Mouse (Mus musculus) liver, embryonic 14.5 days (tissue): ENCODE data around the gene Cacna1g. TPM values are rescaled to one million over a fixed set of nuclear protein-coding genes. Genes with fewer than 3 reads are reported as not detected.

Experiments used
- ATAC-seq: fragments of 200-750 bp; cut with Nextera tagmentation; 2 replicates; pipeline ENCODE4 v1.8.0; 2017; ENCODE audit warnings: moderate number of reproducible peaks, mild to moderate bottlenecking, moderate library complexity; ENCODE audit not compliant: insufficient read depth
- DNase-seq, 3 experiments: peaks; one replicate each; pipeline ENCODE4 v3.0.0-alpha.2; 2012 to 2013; ENCODE audit warnings: low read depth in 3 of 3, low spot score in 3 of 3
- H3K27ac ChIP-seq: fragments of 300-500 bp; sonication (generic); 2 replicates; pipeline ENCODE4 v1.5.1; 2014; ENCODE audit warnings: moderate library complexity, mild to moderate bottlenecking, control low read depth, inconsistent platforms
- H3K27me3 ChIP-seq: fragments of 300-500 bp; sonication (generic); 2 replicates; pipeline ENCODE4 v1.6.1; 2014; ENCODE audit warnings: mild to moderate bottlenecking, low read length, moderate library complexity; ENCODE audit not compliant: control insufficient read depth, insufficient read depth
- H3K36me3 ChIP-seq: fragments of 300-500 bp; sonication (generic); replicated peaks from 2 replicates; pipeline ENCODE4 v1.6.1; 2014; ENCODE audit warnings: low read depth; ENCODE audit not compliant: control insufficient read depth, insufficient read depth
- H3K4me1 ChIP-seq, 2 experiments: fragments of 200-500 bp in 1 of 2; fragments of 300-500 bp in 1 of 2; sonication (generic) in 1 of 2; replicated peaks; 2 replicates each; pipeline ENCODE4 v1.6.1; 2012 to 2014; ENCODE audit warnings: antibody characterized with exemption in 1 of 2, inconsistent platforms in 1 of 2, low read length in 1 of 2; ENCODE audit not compliant: control insufficient read depth in 2 of 2, insufficient read depth in 2 of 2
- H3K4me2 ChIP-seq: fragments of 300-500 bp; sonication (generic); 2 replicates; pipeline ENCODE4 v1.6.1; 2014; ENCODE audit warnings: low read depth, mild to moderate bottlenecking, control low read depth, moderate library complexity
- H3K4me3 ChIP-seq, 2 experiments: fragments of 200-500 bp in 1 of 2; fragments of 300-500 bp in 1 of 2; sonication (generic) in 1 of 2; 2 replicates each; pipeline ENCODE4 v1.5.1; 2012 to 2014; ENCODE audit warnings: low read depth in 2 of 2, low read length in 2 of 2, mild to moderate bottlenecking in 2 of 2, control low read depth in 1 of 2, inconsistent platforms in 1 of 2, moderate library complexity in 1 of 2; ENCODE audit not compliant: insufficient read depth in 1 of 2
- H3K9ac ChIP-seq: fragments of 300-500 bp; sonication (generic); replicated peaks from 2 replicates; pipeline ENCODE4 v1.6.1; 2014; ENCODE audit warnings: mild to moderate bottlenecking, control low read depth, moderate library complexity
- H3K9me3 ChIP-seq: fragments of 300-500 bp; sonication (generic); 2 replicates; pipeline ENCODE4 v1.6.1; 2016; ENCODE audit warnings: low read length, mixed read lengths; ENCODE audit not compliant: control insufficient read depth
- CTCF ChIP-seq: IDR thresholded peaks from 2 replicates; pipeline ENCODE4 v1.5.1; 2016; ENCODE audit warnings: antibody characterized with exemption, low read depth, control low read depth
- EP300 ChIP-seq: IDR thresholded peaks from 2 replicates; pipeline ENCODE4 v1.6.1; 2016; ENCODE audit warnings: antibody characterized with exemption, low read depth
- WGBS: fragments of 180-500 bp; shearing (Covaris S2); extraction: QIAGEN DNeasy Blood & Tissue Kit; methylation state at CpG from one replicate; pipeline ENCODE4 v1.1.7; 2014; ENCODE audit not compliant: insufficient replicate concordance; 5-methylcytosine and 5-hydroxymethylcytosine counted together
- polyA plus RNA-seq, 2 experiments: library from polyadenylated mRNA; depleted of rRNA in 1 of 2; stranded (reverse) in 1 of 2; unstranded in 1 of 2; fragments of >200 nt; fragmentation: Nextera tagmentation in 1 of 2; extraction: Ambion mirVana in 1 of 2; gene quantifications; 2 replicates each; pipeline versions ENCODE4 v1.2.1 to v1.2.3; 2012 to 2014

The Cacna1g gene
- polyA plus RNA-seq, 2 experiments, result 0.89 to 7.3 TPM

DNA sequence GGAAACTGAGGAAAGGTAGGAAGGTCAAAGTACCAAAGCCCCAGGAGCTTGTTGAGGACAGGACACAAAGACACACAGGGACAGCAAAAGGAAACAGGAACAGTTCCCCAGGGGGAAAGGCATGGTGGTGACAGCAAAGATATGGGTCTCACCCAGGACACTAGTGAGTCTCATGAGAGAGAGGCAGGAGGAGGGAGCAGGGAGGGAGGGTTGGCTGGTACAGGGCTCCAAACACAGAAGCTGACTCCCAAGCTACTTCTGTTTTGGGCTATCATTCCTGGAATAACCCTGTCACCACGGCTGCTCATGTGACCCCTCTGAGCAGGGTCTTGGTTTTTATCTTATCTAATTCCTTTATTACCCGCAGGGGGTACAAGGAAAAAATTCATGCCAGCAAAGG is 61.4 kb downstream of the Cacna1g start:
- Histone ChIP-seq H3K4me3 (no peak overlapping the region), H3K36me3 (no peaks in the 10 kb centered on the region), H3K9me3 (no peaks in the 10 kb centered on the region), H3K4me1 (no peaks in the 10 kb centered on the region), H3K4me2 (no peak overlapping the region), H3K9ac (no peak overlapping the region), H3K27me3 (peaks cover 3% of the 10 kb centered on the region), H3K27ac (no peak overlapping the region)
- DNase-seq (no peak), ATAC-seq (no peak)
- TF ChIP-seq CTCF (no peak), EP300 (no peak)
- WGBS, result 9% methylated on average over 2 of the region's 2 CpGs

GRCm38 (mm10) chr11:94407803-94408321 is 66.1 kb downstream of the Cacna1g start:
- Histone ChIP-seq H3K4me1 (no peaks in the 10 kb centered on the region), H3K9ac (no peak overlapping the region), H3K4me3 (no peak overlapping the region), H3K27me3 (no peaks in the 10 kb centered on the region; the same call in none of the 2 replicates), H3K4me2 (no peak overlapping the region), H3K9me3 (no peaks in the 10 kb centered on the region), H3K27ac (no peak overlapping the region), H3K36me3 (no peaks in the 10 kb centered on the region)
- 50% methylated on average over 11 of the region's 11 CpGs for WGBS
- ATAC-seq (no peak), DNase-seq (no peak)
- TF ChIP-seq CTCF (no peak), EP300 (no peak)

- no peak for TF ChIP-seq EP300
- no peak for TF ChIP-seq CTCF
- no peak for DNase-seq
- H3K4me1 ChIP-seq, result no peaks in the 10 kb centered on the region
- H3K27me3 ChIP-seq, result no peaks in the 10 kb centered on the region; the same call in 1 of the 2 replicates
- no peaks in the 10 kb centered on the region for H3K9me3 ChIP-seq
- 36% methylated on average over 6 of the region's 6 CpGs for WGBS
- ATAC-seq, result no peak
- H3K4me2 ChIP-seq, result no peak overlapping the region
- no peak overlapping the region for H3K9ac ChIP-seq
- no peak overlapping the region for H3K27ac ChIP-seq
- no peaks in the 10 kb centered on the region for H3K36me3 ChIP-seq
- H3K4me3 ChIP-seq, result no peak overlapping the region
Observed at GRCm38 (mm10) chr11:94405348-94405747, 68.7 kb downstream of the Cacna1g start.

- DNase-seq, result peak in 2 of 3 experiments; percentile 28 to 31
- no peak overlapping the region for H3K9ac ChIP-seq
- 17% methylated on average over 11 of the region's 11 CpGs for WGBS
Observed at GRCm38 (mm10) chr11:94404641-94405260, 69.2 kb downstream of the Cacna1g start.

GRCm38 (mm10) chr11:94404178-94404577 is 69.8 kb downstream of the Cacna1g start:
- Histone ChIP-seq H3K27me3 (no peaks in the 10 kb centered on the region; the same call in 1 of the 2 replicates), H3K36me3 (no peaks in the 10 kb centered on the region), H3K27ac (no peak overlapping the region), H3K4me3 (no peak overlapping the region), H3K4me1 (no peaks in the 10 kb centered on the region), H3K4me2 (no peak overlapping the region), H3K9me3 (no peaks in the 10 kb centered on the region), H3K9ac (no peak overlapping the region)
- ATAC-seq, result no peak
- no peak for DNase-seq
- no peak for TF ChIP-seq EP300
- TF ChIP-seq CTCF, result no peak
- WGBS, result 46% methylated on average over 5 of the region's 5 CpGs

More at GRCm38 (mm10) chr11:94404641-94405260, 69.2 kb downstream of the Cacna1g start:
- Histone ChIP-seq H3K4me1 (no peaks in the 10 kb centered on the region), H3K27ac (no peak overlapping the region), H3K36me3 (no peaks in the 10 kb centered on the region), H3K4me3 (no peak overlapping the region), H3K4me2 (no peak overlapping the region), H3K9me3 (no peaks in the 10 kb centered on the region), H3K27me3 (no peaks in the 10 kb centered on the region; the same call in 1 of the 2 replicates)
- ATAC-seq, result peak; percentile 31; the same call in 1 of the 2 replicates
- TF ChIP-seq EP300, result no peak
- peak; percentile 97 for TF ChIP-seq CTCF
